Mouse (Mus musculus) lung, adult 2 months (tissue): ENCODE measurements around the gene Ep400.
A peak's percentile ranks its signal among the peaks of the same experiment; 100 is the strongest.

Experiments used
- CTCF ChIP-seq: fragments of 200-500 bp; IDR thresholded peaks from 2 replicates; pipeline ENCODE4 v1.5.1; 2011; ENCODE audit warnings: mild to moderate bottlenecking, low read length, control low read depth; ENCODE audit not compliant: insufficient read depth
- POLR2A ChIP-seq: fragments of 200-500 bp; IDR thresholded peaks from 2 replicates; pipeline ENCODE4 v1.6.1; 2011; ENCODE audit warnings: low read depth, mild to moderate bottlenecking, control low read depth, low read length, borderline replicate concordance; ENCODE audit errors: extremely low read depth

- peak; percentile 44; the same call in 1 of the 2 replicates for TF ChIP-seq CTCF
- TF ChIP-seq POLR2A: no peak
These were observed 134.4 kb downstream of the Ep400 start for GRCm38 (mm10) chr5:110635951-110636707.
